Mouse (Mus musculus) liver, embryonic 14.5 days (tissue): ENCODE data around the gene Col11a1. TPM values are rescaled to one million over a fixed set of nuclear protein-coding genes. Genes with fewer than 3 reads are reported as not detected.

ENCODE experiments used
- ATAC-seq: fragments of 200-750 bp; cut with Nextera tagmentation; 2 replicates; pipeline ENCODE4 v1.8.0; 2017; ENCODE audit warnings: moderate number of reproducible peaks, mild to moderate bottlenecking, moderate library complexity; ENCODE audit not compliant: insufficient read depth
- DNase-seq, 3 experiments: peaks; one replicate each; pipeline ENCODE4 v3.0.0-alpha.2; 2012 to 2013; ENCODE audit warnings: low read depth in 3 of 3, low spot score in 3 of 3
- H3K27ac ChIP-seq: fragments of 300-500 bp; sonication (generic); 2 replicates; pipeline ENCODE4 v1.5.1; 2014; ENCODE audit warnings: moderate library complexity, mild to moderate bottlenecking, control low read depth, inconsistent platforms
- H3K27me3 ChIP-seq: fragments of 300-500 bp; sonication (generic); 2 replicates; pipeline ENCODE4 v1.6.1; 2014; ENCODE audit warnings: mild to moderate bottlenecking, low read length, moderate library complexity; ENCODE audit not compliant: control insufficient read depth, insufficient read depth
- H3K36me3 ChIP-seq: fragments of 300-500 bp; sonication (generic); replicated peaks from 2 replicates; pipeline ENCODE4 v1.6.1; 2014; ENCODE audit warnings: low read depth; ENCODE audit not compliant: control insufficient read depth, insufficient read depth
- H3K4me1 ChIP-seq, 2 experiments: fragments of 200-500 bp in 1 of 2; fragments of 300-500 bp in 1 of 2; sonication (generic) in 1 of 2; replicated peaks; 2 replicates each; pipeline ENCODE4 v1.6.1; 2012 to 2014; ENCODE audit warnings: antibody characterized with exemption in 1 of 2, inconsistent platforms in 1 of 2, low read length in 1 of 2; ENCODE audit not compliant: control insufficient read depth in 2 of 2, insufficient read depth in 2 of 2
- H3K4me2 ChIP-seq: fragments of 300-500 bp; sonication (generic); 2 replicates; pipeline ENCODE4 v1.6.1; 2014; ENCODE audit warnings: low read depth, mild to moderate bottlenecking, control low read depth, moderate library complexity
- H3K4me3 ChIP-seq, 2 experiments: fragments of 200-500 bp in 1 of 2; fragments of 300-500 bp in 1 of 2; sonication (generic) in 1 of 2; 2 replicates each; pipeline ENCODE4 v1.5.1; 2012 to 2014; ENCODE audit warnings: low read depth in 2 of 2, low read length in 2 of 2, mild to moderate bottlenecking in 2 of 2, control low read depth in 1 of 2, inconsistent platforms in 1 of 2, moderate library complexity in 1 of 2; ENCODE audit not compliant: insufficient read depth in 1 of 2
- H3K9ac ChIP-seq: fragments of 300-500 bp; sonication (generic); replicated peaks from 2 replicates; pipeline ENCODE4 v1.6.1; 2014; ENCODE audit warnings: mild to moderate bottlenecking, control low read depth, moderate library complexity
- H3K9me3 ChIP-seq: fragments of 300-500 bp; sonication (generic); 2 replicates; pipeline ENCODE4 v1.6.1; 2016; ENCODE audit warnings: low read length, mixed read lengths; ENCODE audit not compliant: control insufficient read depth
- CTCF ChIP-seq: IDR thresholded peaks from 2 replicates; pipeline ENCODE4 v1.5.1; 2016; ENCODE audit warnings: antibody characterized with exemption, low read depth, control low read depth
- EP300 ChIP-seq: IDR thresholded peaks from 2 replicates; pipeline ENCODE4 v1.6.1; 2016; ENCODE audit warnings: antibody characterized with exemption, low read depth
- WGBS: fragments of 180-500 bp; shearing (Covaris S2); extraction: QIAGEN DNeasy Blood & Tissue Kit; methylation state at CpG from one replicate; pipeline ENCODE4 v1.1.7; 2014; ENCODE audit not compliant: insufficient replicate concordance; 5-methylcytosine and 5-hydroxymethylcytosine counted together
- polyA plus RNA-seq, 2 experiments: library from polyadenylated mRNA; depleted of rRNA in 1 of 2; stranded (reverse) in 1 of 2; unstranded in 1 of 2; fragments of >200 nt; fragmentation: Nextera tagmentation in 1 of 2; extraction: Ambion mirVana in 1 of 2; gene quantifications; 2 replicates each; pipeline versions ENCODE4 v1.2.1 to v1.2.3; 2012 to 2014

Gene Col11a1
- 0.90 and 1.6 TPM in 2 replicates for polyA plus RNA-seq (2012; rRNA removed)
- polyA plus RNA-seq (2014; fragmentation: Nextera tagmentation; extraction: Ambion mirVana) = 1.1 TPM in 2 replicates

DNA sequence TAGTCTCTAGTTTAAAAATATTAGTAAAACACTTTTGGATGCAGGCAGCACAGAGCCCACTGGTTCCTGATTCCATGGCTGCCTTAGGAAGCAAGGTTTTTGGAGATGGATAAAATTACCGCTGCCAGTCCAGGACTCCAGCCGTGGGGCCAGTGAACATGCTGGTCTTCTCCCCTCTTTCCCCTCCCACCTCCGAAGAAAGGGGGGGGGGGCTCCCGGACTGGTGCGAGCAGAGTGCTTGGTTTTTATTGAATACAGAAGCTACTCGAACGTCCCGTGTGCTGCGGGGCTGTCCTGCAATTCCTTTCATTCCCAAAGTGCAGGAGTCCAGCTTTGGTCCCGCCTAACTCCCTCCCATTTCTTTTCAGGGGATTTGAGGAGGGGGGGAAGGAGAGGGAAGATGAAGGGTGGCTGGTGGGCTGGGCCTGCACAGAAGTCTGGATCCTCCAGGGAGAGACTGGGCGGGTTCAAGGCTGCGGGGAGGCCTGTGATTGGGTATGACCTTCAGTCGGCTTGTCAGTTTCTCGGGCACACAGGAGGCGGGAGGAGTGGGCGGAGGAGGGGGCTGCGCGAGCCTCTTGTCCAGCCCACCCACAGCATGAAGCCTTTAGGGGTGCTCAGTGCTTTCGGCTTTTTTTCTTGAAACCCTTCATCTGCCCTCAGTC is at the start of gene Col11a1:
Gene Col11a1 (plus strand): TSS at position 570 of the 665 bp plus-strand sequence.
- H3K4me3 ChIP-seq = peak within 1 kb of the TSS; percentile 24 to 35
- no peaks in the 10 kb centered on the region for H3K36me3 ChIP-seq
- WGBS = under 1% methylated on average over 18 of the region's 19 CpGs
- ATAC-seq (peak; percentile 52; the same call in 1 of the 2 replicates), DNase-seq (no peak)
- H3K4me2 ChIP-seq = peak within 1 kb of the TSS; percentile 47
- TF ChIP-seq EP300 (no peak), CTCF (no peak)
- H3K9ac ChIP-seq = no peak within 1 kb of the TSS
- no peaks in the 10 kb centered on the region for H3K4me1 ChIP-seq
- no peaks in the 10 kb centered on the region for H3K9me3 ChIP-seq
- no peak within 1 kb of the TSS for H3K27ac ChIP-seq
- peaks cover 7% of the 10 kb centered on the region for H3K27me3 ChIP-seq

- Histone ChIP-seq H3K27ac (no peak overlapping the region), H3K9me3 (no peaks in the 10 kb centered on the region), H3K4me1 (no peaks in the 10 kb centered on the region), H3K4me3 (no peak overlapping the region), H3K4me2 (no peak overlapping the region), H3K27me3 (no peaks in the 10 kb centered on the region), H3K9ac (no peak overlapping the region), H3K36me3 (no peaks in the 10 kb centered on the region)
- no peak for ATAC-seq
- no peak for DNase-seq
- TF ChIP-seq CTCF (no peak), EP300 (no peak)
- WGBS = 64% methylated on average over 6 of the region's 6 CpGs
Measured at GRCm38 (mm10) chr3:113990936-113991335, 39.4 kb upstream of the Col11a1 start.

DNA sequence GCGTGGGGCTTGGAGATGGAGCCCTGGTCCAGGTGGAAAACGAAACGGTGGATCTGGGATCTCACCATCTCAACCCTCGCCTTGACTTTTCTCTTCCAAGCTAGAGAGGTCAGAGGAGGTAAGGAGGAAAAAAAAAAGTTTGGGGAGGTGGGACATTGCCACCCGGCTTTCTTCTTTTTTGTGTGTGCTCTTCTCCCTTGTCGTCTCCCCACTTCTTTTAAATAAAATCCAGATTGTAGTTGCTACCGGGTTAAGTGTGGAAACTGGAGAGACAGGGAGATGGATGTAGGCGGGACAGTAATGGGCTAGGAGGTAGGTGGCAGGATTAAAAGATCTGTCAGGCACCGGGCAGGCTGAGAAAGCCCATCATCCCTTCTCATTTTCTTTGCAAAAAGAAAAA is 546 bp downstream of the Col11a1 start:
- Histone ChIP-seq H3K4me1 (no peaks in the 10 kb centered on the region), H3K9ac (no peak overlapping the region), H3K4me3 (peak overlapping the region; percentile 24 to 35; a peak in 3 of 4 replicates), H3K27ac (no peak overlapping the region), H3K9me3 (no peaks in the 10 kb centered on the region), H3K4me2 (peak overlapping the region; percentile 47), H3K27me3 (peaks cover 7% of the 10 kb centered on the region), H3K36me3 (no peaks in the 10 kb centered on the region)
- TF ChIP-seq EP300 (no peak), CTCF (no peak)
- no peak for ATAC-seq
- WGBS = 0% methylated on average over 9 of the region's 9 CpGs
- DNase-seq = no peak

GRCm38 (mm10) chr3:114031351-114032213 is 1.2 kb downstream of the Col11a1 start:
- ATAC-seq (no peak), DNase-seq (no peak)
- no peak for TF ChIP-seq CTCF
- TF ChIP-seq EP300 = no peak
- Histone ChIP-seq H3K27me3 (peaks cover 7% of the 10 kb centered on the region), H3K4me3 (peak overlapping the region; percentile 21 to 39; a peak in 3 of 4 replicates), H3K27ac (no peak overlapping the region), H3K36me3 (no peaks in the 10 kb centered on the region), H3K4me1 (no peaks in the 10 kb centered on the region), H3K9ac (no peak overlapping the region), H3K9me3 (no peaks in the 10 kb centered on the region), H3K4me2 (peak overlapping the region; percentile 47)
- WGBS = 3% methylated on average over 18 of the region's 21 CpGs

DNA sequence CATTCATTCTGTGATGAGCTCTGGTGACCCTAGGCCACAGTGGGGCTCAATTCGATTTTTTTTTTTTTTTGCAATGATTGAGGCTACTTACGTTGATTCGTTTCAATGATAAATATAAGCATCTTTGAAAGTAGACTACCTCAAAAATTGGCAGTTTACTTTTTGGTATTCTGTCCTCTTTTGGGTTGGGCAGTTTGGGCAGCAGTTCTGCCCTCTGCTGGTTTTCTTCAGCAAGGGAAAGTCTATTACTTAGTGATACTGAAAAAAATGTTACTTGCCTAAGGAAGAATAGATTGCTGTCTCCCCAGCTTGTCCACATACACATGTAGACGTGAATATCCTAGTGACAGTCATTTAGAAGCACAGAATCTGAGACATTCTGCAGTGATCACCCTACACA is 2.0 kb downstream of the Col11a1 start:
- H3K9me3 ChIP-seq = no peaks in the 10 kb centered on the region
- peaks cover 7% of the 10 kb centered on the region for H3K27me3 ChIP-seq
- ATAC-seq (no peak), DNase-seq (no peak)
- peak overlapping the region in 1 of 2 experiments; percentile 39; a peak in 1 of 4 replicates for H3K4me3 ChIP-seq
- no peak overlapping the region for H3K27ac ChIP-seq
- WGBS = 5% methylated on average over 4 of the region's 4 CpGs
- peak overlapping the region; percentile 47; the same call in 1 of the 2 replicates for H3K4me2 ChIP-seq
- TF ChIP-seq EP300 (no peak), CTCF (no peak; the same call in 1 of the 2 replicates)
- H3K36me3 ChIP-seq = no peaks in the 10 kb centered on the region
- H3K4me1 ChIP-seq = no peaks in the 10 kb centered on the region
- no peak overlapping the region for H3K9ac ChIP-seq
